In the genomic region with DNA sequence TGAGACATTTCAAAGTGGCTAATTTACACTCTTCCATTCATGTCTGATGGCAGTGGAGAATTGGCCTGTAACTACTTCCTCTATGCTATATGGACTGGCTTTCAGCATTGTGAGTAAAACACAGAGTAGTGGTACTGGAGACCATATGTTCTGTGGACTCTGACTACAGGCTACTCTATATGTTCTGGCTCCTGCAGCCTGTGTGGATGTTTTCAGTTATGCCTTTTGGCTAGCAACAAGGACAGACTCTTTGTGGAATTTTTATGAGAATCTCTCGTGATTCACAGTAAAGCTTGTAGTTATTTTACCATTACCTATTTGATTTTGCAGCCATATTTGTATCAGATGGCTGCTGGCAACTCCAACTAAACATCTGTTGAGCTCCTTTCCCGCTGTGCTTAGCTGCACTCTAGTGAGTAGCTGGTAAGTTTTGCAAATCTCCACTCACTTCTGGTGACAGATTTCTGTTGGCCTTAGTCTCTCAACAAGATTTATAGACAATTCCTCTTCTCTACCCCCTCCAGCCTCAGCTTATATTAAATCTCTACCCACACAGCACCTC, we compare ENCODE assay signal across 17 mouse cellular contexts.
DNase-seq lines count a peak whose midpoint lies in the region; ATAC-seq and TF ChIP-seq lines count a peak whose summit lies in the region.
"Had no signal": no experiment of that assay in that cellular context is flagged by ENCODE, and none has a peak within 500 bp of the region (broad histone marks: within the 10 kb centered on the region; RNA-seq: fewer than 3 reads in every experiment).

No protein-coding gene starts in this region.

- H3K27ac ChIP-seq in forebrain, postnatal 0 days (ENCODE audit: low read depth, low read length): no peak overlapping the region
- H3K27ac ChIP-seq in forebrain, embryonic 14.5 days (ENCODE audit: low read depth, low read length): no peak overlapping the region
- H3K27ac ChIP-seq in limb, embryonic 14.5 days (replicated peaks; ENCODE audit: low read depth, low read length): no peak overlapping the region
- no peak overlapping the region for H3K27ac ChIP-seq in limb, embryonic 15.5 days
- H3K27ac ChIP-seq: embryonic facial prominence, embryonic 13.5 days; forebrain, embryonic 13.5 days had no signal

- no peak for TF ChIP-seq POLR2A in limb, embryonic 14.5 days (IDR thresholded peaks at IDR 0.05; ENCODE audit: borderline replicate concordance, extremely low read depth, insufficient read depth, insufficient read length)

- no peaks in the 10 kb centered on the region for H3K36me3 ChIP-seq in forebrain, postnatal 0 days (ENCODE audit: insufficient read depth)
- H3K36me3 ChIP-seq in forebrain, embryonic 14.5 days (ENCODE audit: control insufficient read depth, insufficient read depth, low read length): no peaks in the 10 kb centered on the region
- H3K36me3 ChIP-seq in limb, embryonic 14.5 days (ENCODE audit: control insufficient read depth, insufficient read depth, low read length): no peaks in the 10 kb centered on the region
- no peaks in the 10 kb centered on the region for H3K36me3 ChIP-seq in limb, embryonic 15.5 days
- H3K36me3 ChIP-seq: embryonic facial prominence, embryonic 13.5 days had no signal

- TF ChIP-seq CTCF in forebrain, postnatal 0 days (IDR thresholded peaks at IDR 0.05; ENCODE audit: low read depth): no peak

- no peak overlapping the region for H3K4me2 ChIP-seq in forebrain, postnatal 0 days (ENCODE audit: low read depth)
- no peak overlapping the region for H3K4me2 ChIP-seq in forebrain, embryonic 14.5 days (ENCODE audit: low read length)
- H3K4me2 ChIP-seq in limb, embryonic 14.5 days (replicated peaks; ENCODE audit: low read depth, low read length, severe bottlenecking): no peak overlapping the region
- H3K4me2 ChIP-seq in limb, embryonic 15.5 days: no peak overlapping the region
- H3K4me2 ChIP-seq: embryonic facial prominence, embryonic 13.5 days; forebrain, embryonic 13.5 days had no signal

- H3K27me3 ChIP-seq in forebrain, postnatal 0 days (ENCODE audit: insufficient read depth, low read length): no peaks in the 10 kb centered on the region
- H3K27me3 ChIP-seq in forebrain, embryonic 14.5 days (replicated peaks; ENCODE audit: control insufficient read depth, insufficient read depth, low read length): no peaks in the 10 kb centered on the region
- H3K27me3 ChIP-seq in limb, embryonic 14.5 days (ENCODE audit: control insufficient read depth, insufficient read depth, low read length): no peaks in the 10 kb centered on the region
- H3K27me3 ChIP-seq in limb, embryonic 15.5 days: no peaks in the 10 kb centered on the region
- H3K27me3 ChIP-seq: embryonic facial prominence, embryonic 13.5 days; forebrain, embryonic 13.5 days had no signal

- no peaks in the 10 kb centered on the region for H3K9me3 ChIP-seq in forebrain, postnatal 0 days (ENCODE audit: low read length)
- H3K9me3 ChIP-seq in forebrain, embryonic 14.5 days (replicated peaks; ENCODE audit: control insufficient read depth, low read length): no peaks in the 10 kb centered on the region
- H3K9me3 ChIP-seq in limb, embryonic 14.5 days (ENCODE audit: control insufficient read depth, low read length): no peaks in the 10 kb centered on the region
- H3K9me3 ChIP-seq in limb, embryonic 15.5 days: no peaks in the 10 kb centered on the region
- H3K9me3 ChIP-seq: embryonic facial prominence, embryonic 13.5 days; forebrain, embryonic 13.5 days had no signal

- 80% methylated on average over 2 of the region's 2 CpGs for WGBS in forebrain, postnatal 0 days
- WGBS in forebrain, embryonic 14.5 days: 79% methylated on average over 2 of the region's 2 CpGs
- WGBS in limb, embryonic 14.5 days: 36% methylated on average over 2 of the region's 2 CpGs
- 31% methylated on average over 2 of the region's 2 CpGs for WGBS in limb, embryonic 15.5 days

- H3K4me1 ChIP-seq in forebrain, postnatal 0 days (ENCODE audit: insufficient read depth): no peaks in the 10 kb centered on the region
- no peaks in the 10 kb centered on the region for H3K4me1 ChIP-seq in forebrain, embryonic 14.5 days (ENCODE audit: control insufficient read depth, insufficient read depth, low read length)
- H3K4me1 ChIP-seq in limb, embryonic 14.5 days (ENCODE audit: control insufficient read depth, insufficient read depth, low read length): no peaks in the 10 kb centered on the region
- no peaks in the 10 kb centered on the region for H3K4me1 ChIP-seq in limb, embryonic 15.5 days
- H3K4me1 ChIP-seq: embryonic facial prominence, embryonic 13.5 days; forebrain, embryonic 13.5 days had no signal

- 0 out of 2 replicates have a peak, but pooled peaks have one; percentile 16 for ATAC-seq in forebrain, postnatal 0 days
- ATAC-seq in forebrain, embryonic 14.5 days: no peak
- ATAC-seq in limb, embryonic 14.5 days (ENCODE audit: low FRiP score, low read depth): peak; percentile 79
- ATAC-seq in limb, embryonic 15.5 days (ENCODE audit: insufficient number of reproducible peaks, low FRiP score, low TSS enrichment, low read depth): peak; percentile 80; the same call in 1 of the 2 replicates
- ATAC-seq: forebrain, embryonic 13.5 days; forebrain, embryonic 16.5 days had no signal

- no peak overlapping the region for H3K4me3 ChIP-seq in forebrain, postnatal 0 days (ENCODE audit: low read depth, low read length)
- no peak overlapping the region for H3K4me3 ChIP-seq in forebrain, embryonic 14.5 days (ENCODE audit: low read depth, low read length)
- H3K4me3 ChIP-seq in limb, embryonic 14.5 days (replicated peaks; ENCODE audit: low read length): no peak overlapping the region
- H3K4me3 ChIP-seq in limb, embryonic 15.5 days: no peak overlapping the region
- H3K4me3 ChIP-seq: embryonic facial prominence, embryonic 13.5 days; forebrain, embryonic 13.5 days had no signal

- no peak overlapping the region for H3K9ac ChIP-seq in forebrain, postnatal 0 days
- no peak overlapping the region for H3K9ac ChIP-seq in forebrain, embryonic 14.5 days (ENCODE audit: low read length)
- no peak overlapping the region for H3K9ac ChIP-seq in limb, embryonic 14.5 days (ENCODE audit: low read depth, low read length, severe bottlenecking)
- no peak overlapping the region for H3K9ac ChIP-seq in limb, embryonic 15.5 days
- H3K9ac ChIP-seq: embryonic facial prominence, embryonic 13.5 days; forebrain, embryonic 13.5 days had no signal

- DNase-seq in forebrain, postnatal 0 days: no peak
- no peak for DNase-seq in forebrain, embryonic 14.5 days (ENCODE audit: low spot score)
- peak; percentile 66 for DNase-seq in limb, embryonic 14.5 days (ENCODE audit: low spot score)
- DNase-seq in cerebellum, postnatal 4 days (ENCODE audit: low spot score in 2 of 2): no peak
- DNase-seq: adrenal gland, adult 2 months; adrenal gland, postnatal 10 days; adrenal gland, postnatal 25 days; cerebellum, adult 11 months; cerebellum, adult 18-20 months; cerebellum, adult 8-10 months; cerebellum, adult 9-11 months; cerebellum, postnatal 14 days; cerebellum, postnatal 36 days had no signal
